In the genomic region with DNA sequence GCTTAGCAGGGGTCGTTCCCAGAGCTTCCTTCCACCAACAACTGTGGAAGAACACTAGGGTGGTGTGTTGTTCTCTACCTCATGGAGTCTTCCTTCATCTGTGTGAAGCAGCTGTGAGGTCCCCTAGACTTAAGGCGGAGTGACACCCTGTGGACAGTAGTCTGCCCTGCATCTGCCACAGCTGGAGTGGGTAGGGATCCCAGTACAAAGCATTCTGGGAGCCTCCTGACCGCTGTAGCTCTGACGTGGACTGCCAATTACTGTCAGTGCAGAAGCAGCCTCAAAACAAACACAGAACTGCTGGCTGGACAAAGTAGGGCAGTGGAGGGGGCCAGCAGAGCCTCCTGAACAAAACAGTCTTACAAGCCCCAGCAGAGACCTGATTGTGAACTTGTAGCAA, we compare ENCODE assay signal across 19 mouse cellular contexts. TPM values are rescaled to one million over a fixed set of nuclear protein-coding genes. Genes with fewer than 3 reads are reported as not detected.
DNase-seq lines count a peak whose midpoint lies in the region; ATAC-seq and TF ChIP-seq lines count a peak whose summit lies in the region.
"Had no signal": no experiment of that assay in that cellular context is flagged by ENCODE, and none has a peak within 500 bp of the region (broad histone marks: within the 10 kb centered on the region; RNA-seq: fewer than 3 reads in every experiment).

No protein-coding gene starts in this region.

- H3K9me3 ChIP-seq in CH12.LX (replicated peaks; ENCODE audit: low read length): peaks cover 4% of the 10 kb centered on the region
- no peaks in the 10 kb centered on the region for H3K9me3 ChIP-seq in lung, embryonic 16.5 days (ENCODE audit: control insufficient read depth, low read length)
- H3K9me3 ChIP-seq: embryonic facial prominence, embryonic 12.5 days; forebrain, embryonic 12.5 days; G1E; heart, embryonic 15.5 days had no signal

- TF ChIP-seq POLR2A in CH12.LX (IDR thresholded peaks at IDR 0.05; ENCODE audit: low read depth, low read length): no peak

- ATAC-seq in frontal cortex, adult (ENCODE audit: low TSS enrichment): 0 out of 2 replicates have a peak, but pooled peaks have one; percentile 28
- peak; percentile 37; the same call in 1 of the 2 replicates for ATAC-seq in lung, embryonic 16.5 days (ENCODE audit: low read depth)
- ATAC-seq: midbrain, embryonic 16.5 days had no signal

- H3K79me2 ChIP-seq in CH12.LX (replicated peaks; ENCODE audit: control insufficient read depth, extremely low read depth, insufficient read depth, poor library complexity, severe bottlenecking): no peaks in the 10 kb centered on the region

- H3K4me1 ChIP-seq in CH12.LX (ENCODE audit: control insufficient read depth in 1 of 2, insufficient read depth in 2 of 2): peaks cover 0 to 3% of the 10 kb centered on the region in 2 experiments; a peak in 1 of 4 replicates
- H3K4me1 ChIP-seq in lung, embryonic 16.5 days (replicated peaks; ENCODE audit: control insufficient read depth, insufficient read depth, low read length): peaks cover 8% of the 10 kb centered on the region; the same call in 1 of the 2 replicates
- H3K4me1 ChIP-seq: embryonic facial prominence, embryonic 12.5 days; forebrain, embryonic 12.5 days; heart, embryonic 15.5 days had no signal

- in situ Hi-C loops in CH12.LX (cut with MboI; ENCODE audit: low pct_ligation_motif_present, low pct_unique_long_range_greater_than_20kb, low sequenced_read_pairs): no loop called here

- peaks cover 91% of the 10 kb centered on the region for H3K27me3 ChIP-seq in CH12.LX (replicated peaks)
- no peaks in the 10 kb centered on the region for H3K27me3 ChIP-seq in lung, embryonic 16.5 days (ENCODE audit: control insufficient read depth, insufficient read depth, low read depth, low read length)
- H3K27me3 ChIP-seq: embryonic facial prominence, embryonic 12.5 days had no signal

- dilution Hi-C loops in CH12.LX (cut with MboI; ENCODE audit: extremely low pct_ligation_motif_present, extremely low pct_unique_long_range_greater_than_20kb, low sequenced_read_pairs): no loop called here

- peak in 1 of 2 experiments; percentile 27; a peak in 1 of 4 replicates for TF ChIP-seq CTCF in CH12.LX (conservative IDR thresholded peaks at IDR 0.05 in 1 of 2, IDR thresholded peaks at IDR 0.05 in 1 of 2; ENCODE audit: low read depth in 2 of 2, low read length in 2 of 2)

- H3K4me3 ChIP-seq in CH12.LX (replicated peaks in 1 of 3; ENCODE audit: low read depth in 2 of 3, low read length in 2 of 3, poor library complexity in 1 of 3): no peak overlapping the region
- H3K4me3 ChIP-seq in lung, embryonic 16.5 days (ENCODE audit: low read length): no peak overlapping the region
- H3K4me3 ChIP-seq: embryonic facial prominence, embryonic 12.5 days; forebrain, embryonic 12.5 days; heart, embryonic 15.5 days had no signal

- no peak for TF ChIP-seq EP300 in CH12.LX (IDR thresholded peaks at IDR 0.05; ENCODE audit: low read length)

- no peak for DNase-seq in frontal cortex, postnatal 14 days (ENCODE audit: low spot score in 2 of 2)
- DNase-seq in layer of hippocampus, adult 11-12 months (ENCODE audit: low spot score): peak; percentile 15
- no peak for DNase-seq in layer of hippocampus, adult 8-10 months (ENCODE audit: low spot score in 2 of 2)
- no peak for DNase-seq in CH12.LX (ENCODE audit: extremely low read depth)
- DNase-seq in right cerebral cortex, postnatal 4 days: no peak
- no peak for DNase-seq in adrenal gland, adult 18-20 months (ENCODE audit: low spot score in 2 of 2)
- DNase-seq: B cell, adult 2 months; cerebellum, adult 9-11 months; right cerebral cortex, postnatal 14 days; thymus, postnatal 25 days had no signal

- no peak overlapping the region for H3K9ac ChIP-seq in CH12.LX (ENCODE audit: insufficient read depth, low read depth)
- H3K9ac ChIP-seq in lung, embryonic 16.5 days (ENCODE audit: low read length): no peak overlapping the region
- H3K9ac ChIP-seq: embryonic facial prominence, embryonic 12.5 days; forebrain, embryonic 12.5 days; heart, embryonic 15.5 days had no signal

- H3K36me3 ChIP-seq in CH12.LX (replicated peaks in 1 of 2; ENCODE audit: control insufficient read depth in 1 of 2, insufficient read depth in 1 of 2, low read length in 1 of 2): no peaks in the 10 kb centered on the region
- no peaks in the 10 kb centered on the region for H3K36me3 ChIP-seq in lung, embryonic 16.5 days (ENCODE audit: control insufficient read depth, insufficient read depth, low read length)
- H3K36me3 ChIP-seq: embryonic facial prominence, embryonic 12.5 days; forebrain, embryonic 12.5 days; G1E; heart, embryonic 15.5 days had no signal

- WGBS in lung, embryonic 16.5 days: 37% methylated on average over 4 of the region's 4 CpGs

- TF ChIP-seq RAD21 in CH12.LX (IDR thresholded peaks at IDR 0.05; ENCODE audit: low read depth, low read length): no peak

- H3K27ac ChIP-seq in CH12.LX (ENCODE audit: insufficient read depth, low read depth): no peak overlapping the region
- H3K27ac ChIP-seq in lung, embryonic 16.5 days (ENCODE audit: low read length): no peak overlapping the region
- H3K27ac ChIP-seq: embryonic facial prominence, embryonic 12.5 days; forebrain, embryonic 12.5 days; heart, embryonic 15.5 days had no signal

- no peak overlapping the region for H3K4me2 ChIP-seq in CH12.LX (ENCODE audit: insufficient read depth, low read depth, poor library complexity, severe bottlenecking)
- no peak overlapping the region for H3K4me2 ChIP-seq in lung, embryonic 16.5 days (ENCODE audit: low read depth, low read length)
- H3K4me2 ChIP-seq: embryonic facial prominence, embryonic 12.5 days; forebrain, embryonic 12.5 days; heart, embryonic 15.5 days had no signal

TF ChIP-seq in CH12.LX, 34 proteins besides CTCF, POLR2A, EP300 and RAD21:
- no peak for TF ChIP-seq GABPA (IDR thresholded peaks at IDR 0.05; ENCODE audit: insufficient replicate concordance, low read depth, low read length)
- no peak for TF ChIP-seq ZKSCAN1 (IDR thresholded peaks at IDR 0.05; ENCODE audit: borderline replicate concordance, low read depth, low read length)
- peak; percentile 4; the same call in 1 of the 2 replicates for TF ChIP-seq SMC3 (IDR thresholded peaks at IDR 0.05; ENCODE audit: low read depth, low read length)

RNA-seq across cellular contexts. Expression of gene Aspg, which starts 5.4 kb away (rescaled TPM):
- 10 to 100 TPM in 2 of 4 experiments, 1 to 10 TPM in 2; 2.4 to 18.5 (median 8.9) TPM for total RNA-seq in layer of hippocampus, adult 8-10 months (2022)
- total RNA-seq in CH12.LX (2012; rRNA removed): not detected in 2 replicates
- not detected in 2 replicates for total RNA-seq in CH12.LX (2014; rRNA removed)
- not detected in 2 replicates for polyA plus RNA-seq in CH12.LX (2012; ENCODE audit: insufficient read length, low read depth)
- 2.5 and 3.2 TPM in 2 replicates for polyA plus RNA-seq in lung, embryonic 16.5 days (2015; fragmentation: Nextera tagmentation; extraction: Ambion mirVana)
- total RNA-seq in adrenal gland, adult 18-20 months (2021): 10 to 100 TPM; 32.9 to 41.5 TPM
- total RNA-seq: gastrocnemius, adult 8-10 months; neutrophil, adult 5-6 weeks had no signal
- polyA plus RNA-seq: G1E had no signal

RNA-seq across cellular contexts. Expression of gene Kif26a, which starts 45.0 kb away (rescaled TPM):
- 1 to 10 TPM; 4.4 to 5.6 (median 5.1) TPM for total RNA-seq in layer of hippocampus, adult 8-10 months (2022)
- not detected in 2 replicates for total RNA-seq in CH12.LX (2012; rRNA removed)
- total RNA-seq in CH12.LX (2014; rRNA removed): not detected in 2 replicates
- not detected in 2 replicates for polyA plus RNA-seq in CH12.LX (2012; ENCODE audit: insufficient read length, low read depth)
- polyA plus RNA-seq in lung, embryonic 16.5 days (2015; fragmentation: Nextera tagmentation; extraction: Ambion mirVana): 3.0 and 3.1 TPM in 2 replicates
- total RNA-seq in adrenal gland, adult 18-20 months (2021): 1 to 10 TPM; 6.9 to 7.1 TPM
- total RNA-seq: G1E; neutrophil, adult 5-6 weeks had no signal
- polyA plus RNA-seq: G1E had no signal

Comparison
In these comparisons a context has a peak if more than half of its experiments do, and no peak if none do; other contexts are left out.
1. RNA of gene Kif26a, which starts 45.0 kb away (total RNA-seq): 6.9 to 7.1 TPM in adrenal gland, adult 18-20 months and 4.4 to 5.6 TPM in layer of hippocampus, adult 8-10 months; not detected in CH12.LX; every median in the first group is over 4 times any median in the second.